Mouse (Mus musculus) bone marrow, adult 2 months (tissue): Measurements from ENCODE around the gene Usp49.

ENCODE experiments used
- CTCF ChIP-seq: fragments of 200-500 bp; IDR thresholded peaks from 2 replicates; pipeline ENCODE4 v1.5.1; 2011; ENCODE audit warnings: low read length, control low read depth; ENCODE audit not compliant: control insufficient read depth, insufficient read depth
- POLR2A ChIP-seq: fragments of 200-500 bp; IDR thresholded peaks from 2 replicates; pipeline ENCODE4 v1.6.1; 2011; ENCODE audit warnings: low read depth, mild to moderate bottlenecking, control low read depth, low read length, borderline replicate concordance; ENCODE audit not compliant: control insufficient read depth

DNA sequence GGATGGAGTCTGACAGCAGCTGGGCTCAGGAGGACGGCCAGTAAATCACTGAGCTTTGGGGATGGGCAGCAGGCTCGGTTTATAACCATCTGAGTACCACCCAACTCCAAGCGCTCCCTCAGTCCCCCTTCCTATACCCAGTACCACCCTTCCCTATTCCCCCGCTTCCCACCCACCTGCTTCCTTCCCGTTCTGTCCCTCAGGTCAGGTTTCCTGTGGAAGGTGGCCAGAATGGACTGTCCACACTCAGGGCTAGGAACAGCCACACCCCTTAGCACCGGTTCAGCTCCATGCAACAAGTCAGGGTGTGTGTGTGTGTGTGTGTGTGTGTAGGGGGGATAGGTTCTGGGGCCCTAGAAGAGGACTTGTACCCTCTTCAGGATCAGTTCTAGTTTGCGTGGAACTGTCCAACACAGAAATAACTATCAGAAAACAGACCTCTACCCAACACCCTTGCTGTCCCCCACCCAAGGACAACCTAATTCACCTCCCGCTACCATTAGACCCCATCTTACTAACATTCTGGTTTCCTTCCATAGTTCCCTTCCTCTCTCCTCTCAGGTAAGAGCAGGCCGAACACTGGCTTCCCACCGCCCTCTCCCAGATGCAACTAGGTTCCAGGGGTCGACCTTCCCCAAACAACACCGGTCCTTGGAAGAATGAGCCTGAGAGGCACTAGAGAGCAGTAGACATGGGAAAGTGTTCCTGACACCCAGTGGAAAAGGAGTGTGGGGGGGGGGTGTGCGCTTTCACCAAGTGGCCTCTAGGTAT, 63.4 kb downstream of the Usp49 start:
- no peak for TF ChIP-seq CTCF
- no peak for TF ChIP-seq POLR2A
